Mouse (Mus musculus) thymus, adult 2 months (tissue): ENCODE results near the gene Dnajc13.

Experiments used
- CTCF ChIP-seq: fragments of 200-500 bp; IDR thresholded peaks from 2 replicates; pipeline ENCODE4 v1.5.1; 2012; ENCODE audit warnings: mild to moderate bottlenecking, control low read depth, low read length, moderate library complexity, borderline replicate concordance; ENCODE audit not compliant: control insufficient read depth, poor library complexity, insufficient read depth; ENCODE audit errors: extremely low read depth
- POLR2A ChIP-seq: fragments of 200-500 bp; IDR thresholded peaks from 2 replicates; pipeline ENCODE4 v1.6.1; 2012; ENCODE audit warnings: mild to moderate bottlenecking, low read length, control low read depth, moderate library complexity; ENCODE audit not compliant: control insufficient read depth, poor library complexity, insufficient read depth; ENCODE audit errors: extremely low read depth

GRCm38 (mm10) chr9:104192513-104192912 lies 70.2 kb downstream of the Dnajc13 start:
- TF ChIP-seq CTCF (no peak), POLR2A (no peak)
